Mouse (Mus musculus) limb, embryonic 12.5 days (tissue): ENCODE measurements around the gene Slc8b1. TPM values are rescaled to one million over a fixed set of nuclear protein-coding genes. Genes with fewer than 3 reads are reported as not detected.

Source experiments
- ATAC-seq: fragments of 200-750 bp; cut with Nextera tagmentation; 2 replicates; pipeline ENCODE4 v1.8.0; 2017; ENCODE audit warnings: low read depth, moderate TSS enrichment; ENCODE audit not compliant: insufficient number of reproducible peaks, insufficient read depth, low FRiP score, low TSS enrichment
- H3K27ac ChIP-seq: fragments of 300-500 bp; sonication (generic); 2 replicates; pipeline ENCODE4 v1.5.1; 2016; ENCODE audit warnings: mild to moderate bottlenecking, moderate library complexity
- H3K27me3 ChIP-seq: fragments of 300-500 bp; sonication (generic); 2 replicates; pipeline ENCODE4 v1.6.1; 2016; ENCODE audit warnings: mild to moderate bottlenecking, moderate library complexity
- H3K36me3 ChIP-seq: fragments of 300-500 bp; sonication (generic); 2 replicates; pipeline ENCODE4 v1.6.1; 2016; ENCODE audit warnings: mild to moderate bottlenecking, moderate library complexity
- H3K4me1 ChIP-seq: fragments of 300-500 bp; sonication (generic); replicated peaks from 2 replicates; pipeline ENCODE4 v1.6.1; 2016
- H3K4me2 ChIP-seq: fragments of 300-500 bp; sonication (generic); 2 replicates; pipeline ENCODE4 v1.6.1; 2016; ENCODE audit warnings: mild to moderate bottlenecking, moderate library complexity
- H3K4me3 ChIP-seq: fragments of 300-500 bp; sonication (generic); replicated peaks from 2 replicates; pipeline ENCODE4 v1.5.1; 2016; ENCODE audit warnings: mild to moderate bottlenecking
- H3K9ac ChIP-seq: fragments of 300-500 bp; sonication (generic); replicated peaks from 2 replicates; pipeline ENCODE4 v1.6.1; 2016; ENCODE audit warnings: mild to moderate bottlenecking, moderate library complexity
- H3K9me3 ChIP-seq: fragments of 300-500 bp; sonication (generic); 2 replicates; pipeline ENCODE4 v1.6.1; 2016; ENCODE audit warnings: mild to moderate bottlenecking, moderate library complexity
- WGBS: fragments of 180-500 bp; shearing (Covaris S2); methylation state at CpG from one replicate; pipeline ENCODE4 v1.1.7; 2016; 5-methylcytosine and 5-hydroxymethylcytosine counted together
- polyA plus RNA-seq: library from polyadenylated mRNA; unstranded; fragments of >200 nt; fragmentation: Nextera tagmentation; extraction: Ambion mirVana; gene quantifications from 2 replicates; pipeline ENCODE4 v1.2.1, GENCODE M21; 2016

Slc8b1 gene
- polyA plus RNA-seq, 1 experiment from 2014 or later = 6.1 TPM

DNA sequence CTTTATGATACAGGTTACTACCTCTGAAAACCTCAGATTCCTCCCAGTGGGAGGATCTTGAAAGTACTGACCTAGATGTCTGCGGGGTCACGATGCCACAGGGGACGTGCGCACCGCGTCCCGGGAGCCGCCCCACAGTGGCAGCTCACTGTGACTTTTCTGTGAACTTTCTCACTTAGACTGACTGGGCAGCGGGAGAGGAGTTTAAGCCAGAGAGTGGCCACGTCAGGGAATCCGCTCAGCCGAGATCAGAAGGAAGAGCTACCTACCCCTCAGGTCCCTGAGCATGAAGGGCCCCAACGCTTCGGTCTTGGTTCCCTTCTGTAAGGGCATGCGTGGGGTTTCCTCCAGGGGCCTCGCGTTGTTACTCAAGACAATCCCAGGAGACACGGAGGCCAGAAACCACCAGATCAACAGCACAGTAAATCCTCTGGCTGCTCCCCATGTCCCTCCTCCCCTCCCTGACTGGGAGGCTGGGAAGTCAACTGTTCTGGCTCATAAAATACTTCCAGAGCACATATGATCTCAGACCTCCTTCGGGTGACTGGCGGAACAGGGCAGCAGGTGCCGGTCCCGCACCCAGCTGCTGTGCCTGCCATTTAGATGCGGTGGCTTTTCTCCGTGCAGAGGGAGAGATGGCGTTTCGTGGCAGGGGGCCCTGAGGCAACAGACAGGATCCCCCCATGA lies 68.4 kb downstream of the Slc8b1 start:
- peak overlapping the region; percentile 36 for H3K4me2 ChIP-seq
- peak overlapping the region; percentile 88 for H3K27ac ChIP-seq
- peak; percentile 66; the same call in 1 of the 2 replicates for ATAC-seq
- H3K9ac ChIP-seq = no peak overlapping the region
- WGBS = 25% methylated on average over 26 of the region's 26 CpGs
- 0 out of 2 replicates have a peak overlapping the region, but pooled peaks have one; percentile 11 for H3K4me3 ChIP-seq
- no peaks in the 10 kb centered on the region for H3K27me3 ChIP-seq
- H3K36me3 ChIP-seq = peaks cover 36% of the 10 kb centered on the region
- no peaks in the 10 kb centered on the region for H3K9me3 ChIP-seq
- peaks cover 60% of the 10 kb centered on the region for H3K4me1 ChIP-seq

DNA sequence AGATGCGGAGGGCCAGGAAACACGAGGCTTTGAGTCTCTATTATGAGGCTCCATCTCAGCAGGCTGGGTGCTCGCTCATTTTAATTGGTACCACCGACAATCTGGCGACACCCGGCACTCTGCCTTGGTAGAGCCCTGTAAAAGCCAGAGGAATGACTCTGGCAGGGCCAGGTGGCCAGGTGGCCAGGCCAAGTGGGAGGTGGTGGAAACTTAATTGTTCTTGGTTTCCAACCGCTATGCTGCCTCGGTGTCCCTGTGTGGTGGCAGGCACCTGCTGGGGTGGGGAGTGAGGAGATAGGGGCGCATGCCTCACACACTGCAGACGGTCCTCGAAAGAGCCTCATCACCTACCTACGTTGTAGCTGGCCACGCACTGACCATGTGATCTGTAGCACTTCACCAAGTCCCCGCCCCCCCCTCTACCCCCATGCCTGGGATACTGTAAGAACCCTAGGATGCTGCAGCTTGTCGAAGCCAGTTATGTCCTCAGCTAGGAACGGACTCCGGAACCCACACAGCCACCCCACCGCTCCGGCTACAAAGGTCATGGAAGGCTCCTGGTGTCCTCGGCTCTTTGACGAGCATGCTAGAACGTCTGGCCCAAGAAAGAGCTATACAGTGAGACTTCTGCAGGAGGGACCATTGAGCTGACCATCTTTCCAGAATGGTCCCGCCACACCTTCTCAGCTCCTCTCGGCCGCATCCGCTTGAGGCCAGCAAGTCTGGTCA lies 69.1 kb downstream of the Slc8b1 start:
- ATAC-seq = no peak
- WGBS = 68% methylated on average over 26 of the region's 26 CpGs

DNA sequence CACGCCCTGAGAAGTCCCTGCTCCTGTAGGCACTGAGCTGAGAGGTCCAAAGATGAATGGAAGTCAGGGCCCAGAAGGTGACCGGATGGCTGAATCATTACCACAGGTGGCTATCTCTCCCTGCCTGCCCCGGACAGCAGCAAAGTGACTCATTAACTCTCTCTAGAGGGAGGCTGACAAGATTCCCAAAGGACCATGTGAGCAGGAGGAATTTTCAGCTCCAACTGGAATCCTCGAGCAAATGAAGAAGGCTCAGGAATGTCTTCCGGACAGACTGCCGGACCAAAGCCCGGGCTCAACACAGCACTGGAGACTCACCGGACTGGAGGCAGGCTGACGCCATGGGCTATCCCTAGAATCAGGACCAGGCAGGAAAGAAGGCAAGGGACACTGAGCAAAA lies 71.0 kb downstream of the Slc8b1 start:
- no peak for ATAC-seq
- no peaks in the 10 kb centered on the region for H3K27me3 ChIP-seq
- 84% methylated on average over 9 of the region's 9 CpGs for WGBS

More for the DNA sequence above, 69.1 kb downstream of the Slc8b1 start:
- Histone ChIP-seq H3K4me1 (peaks cover 57% of the 10 kb centered on the region), H3K4me3 (0 out of 2 replicates have a peak overlapping the region, but pooled peaks have one; percentile 11), H3K27ac (peak overlapping the region; percentile 88; the same call in 1 of the 2 replicates), H3K9ac (no peak overlapping the region), H3K36me3 (peaks cover 40% of the 10 kb centered on the region), H3K4me2 (peak overlapping the region; percentile 36), H3K27me3 (no peaks in the 10 kb centered on the region), H3K9me3 (no peaks in the 10 kb centered on the region)

DNA sequence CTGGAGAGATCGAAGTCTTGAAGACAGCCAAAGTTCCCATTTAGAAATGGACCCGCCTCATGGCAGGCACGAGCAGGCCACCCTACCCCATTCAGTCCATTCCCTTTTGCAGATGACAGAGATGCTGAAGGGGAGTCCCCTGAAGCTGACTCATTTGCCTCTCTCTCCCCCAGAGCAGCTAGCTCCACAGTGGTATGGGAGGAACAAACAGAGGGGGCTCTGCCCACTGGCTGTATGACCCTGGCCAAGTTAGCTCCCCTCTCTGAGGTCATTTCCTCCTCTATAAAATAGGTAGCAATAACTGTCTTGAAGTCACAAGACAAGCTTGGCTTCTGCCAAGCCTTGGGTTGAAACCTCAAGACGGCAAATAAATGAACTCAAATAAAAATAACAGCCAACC lies 72.5 kb downstream of the Slc8b1 start:
- H3K4me2 ChIP-seq = no peak overlapping the region
- peaks cover 41% of the 10 kb centered on the region for H3K36me3 ChIP-seq
- H3K27me3 ChIP-seq = no peaks in the 10 kb centered on the region
- H3K4me3 ChIP-seq = no peak overlapping the region
- no peak for ATAC-seq
- no peak overlapping the region for H3K27ac ChIP-seq
- peaks cover 55% of the 10 kb centered on the region for H3K4me1 ChIP-seq
- no peak overlapping the region for H3K9ac ChIP-seq
- H3K9me3 ChIP-seq = no peaks in the 10 kb centered on the region
- WGBS = 83% methylated on average over 4 of the region's 4 CpGs

More for the DNA sequence above, 71.0 kb downstream of the Slc8b1 start:
- Histone ChIP-seq H3K4me2 (no peak overlapping the region), H3K9ac (no peak overlapping the region), H3K4me1 (peaks cover 58% of the 10 kb centered on the region), H3K27ac (no peak overlapping the region), H3K4me3 (no peak overlapping the region), H3K36me3 (peaks cover 41% of the 10 kb centered on the region), H3K9me3 (no peaks in the 10 kb centered on the region)

Other genes with a start within 250 kb of the Slc8b1 start
- gene Lhx5, start 79.5 kb upstream of the Slc8b1 start, polyA plus RNA-seq = not detected in 2 replicates
- gene Sdsl, start 38.4 kb upstream of the Slc8b1 start, polyA plus RNA-seq = 3.6 and 4.2 TPM in 2 replicates
- not detected in 2 replicates for gene Sds, start 34.6 kb upstream of the Slc8b1 start, polyA plus RNA-seq
- 46.0 and 46.3 TPM in 2 replicates for gene Plbd2, start 7.5 kb upstream of the Slc8b1 start, polyA plus RNA-seq
- 16.7 and 17.2 TPM in 2 replicates for gene Tpcn1, start 77.5 kb downstream of the Slc8b1 start, polyA plus RNA-seq
- 0.64 and 0.93 TPM in 2 replicates for gene Iqcd, start 77.8 kb downstream of the Slc8b1 start, polyA plus RNA-seq
- 16.9 and 19.1 TPM in 2 replicates for gene Rita1, start 101.4 kb downstream of the Slc8b1 start, polyA plus RNA-seq
- 48.8 and 50.3 TPM in 2 replicates for gene Ddx54, start 101.6 kb downstream of the Slc8b1 start, polyA plus RNA-seq
- not detected in 2 replicates for gene Cfap73, start 123.1 kb downstream of the Slc8b1 start, polyA plus RNA-seq
- 0.24 and 0.86 TPM in 2 replicates for gene Rasal1, start 137.6 kb downstream of the Slc8b1 start, polyA plus RNA-seq
- 6.8 and 7.5 TPM in 2 replicates for gene Dtx1, start 200.8 kb downstream of the Slc8b1 start, polyA plus RNA-seq
- 0.15 and 0.19 TPM in 2 replicates for gene Oas2, start 238.7 kb downstream of the Slc8b1 start, polyA plus RNA-seq